ENCODE assay signal across 9 mouse cellular contexts in genomic region chr1:133100980-133101798, GRCm38 (mm10). TPM values are rescaled to one million over a fixed set of nuclear protein-coding genes. Genes with fewer than 3 reads are reported as not detected.
DNase-seq lines count a peak whose midpoint lies in the region; ATAC-seq lines count a peak whose summit lies in the region.
"Had no signal": no experiment of that assay in that cellular context is flagged by ENCODE, and none has a peak within 500 bp of the region (broad histone marks: within the 10 kb centered on the region; RNA-seq: fewer than 3 reads in every experiment).

No protein-coding gene starts in this region.

- H3K9me3 ChIP-seq in forebrain, embryonic 13.5 days (replicated peaks), result no peaks in the 10 kb centered on the region

- peak; percentile 67 for ATAC-seq in forebrain, embryonic 13.5 days
- peak; percentile 64 to 78; a peak in 3 of 4 replicates for ATAC-seq in hematopoietic stem cell, adult 5-6 weeks (replicated peaks in 1 of 2; ENCODE audit: insufficient read depth in 1 of 2, low FRiP score in 2 of 2, low TSS enrichment in 1 of 2, low read depth in 1 of 2, poor library complexity in 2 of 2, severe bottlenecking in 2 of 2)
- no peak for ATAC-seq in inflammation-experienced regulatory T-cells, adult 6 months

- peaks cover 94% of the 10 kb centered on the region for H3K36me3 ChIP-seq in forebrain, embryonic 13.5 days (ENCODE audit: poor library complexity, severe bottlenecking)

- no peak overlapping the region for H3K4me3 ChIP-seq in forebrain, embryonic 13.5 days
- H3K4me3 ChIP-seq: myocyte had no signal

- H3K4me2 ChIP-seq in forebrain, embryonic 13.5 days, result no peak overlapping the region

- no peak overlapping the region for H3K27ac ChIP-seq in forebrain, embryonic 13.5 days

- H3K9ac ChIP-seq in forebrain, embryonic 13.5 days, result no peak overlapping the region

- no peaks in the 10 kb centered on the region for H3K27me3 ChIP-seq in forebrain, embryonic 13.5 days

- DNase-seq in MEL-GATA-1-ER (ENCODE audit: extremely low read depth, low read depth), result peak; percentile 39
- peak; percentile 63 for DNase-seq in c-Kit-positive CD71-positive TER-119-negative erythroid progenitor cells, embryonic 14.5 days (ENCODE audit: low read depth)
- peak; percentile 75 to 83 for DNase-seq in layer of hippocampus, postnatal 10 days (ENCODE audit: low spot score in 2 of 2)
- DNase-seq in lung, postnatal 14 days, result peak; percentile 85
- peak; percentile 83 for DNase-seq in right cerebral cortex, postnatal 4 days

- 0 out of 2 replicates have a peak, but pooled peaks cover 3% of the 10 kb centered on the region for H3K4me1 ChIP-seq in forebrain, embryonic 13.5 days

- WGBS in forebrain, embryonic 13.5 days, result 40% methylated on average over 17 of the region's 17 CpGs

RNA-seq across cellular contexts. Expression of gene Ppp1r15b, which starts 29.8 kb away (rescaled TPM):
- 34.8 and 38.6 TPM in 2 replicates for polyA plus RNA-seq in forebrain, embryonic 13.5 days (2015; fragmentation: Nextera tagmentation; extraction: Ambion mirVana)
- 82.9 and 85.7 TPM in 2 replicates for total RNA-seq in hematopoietic stem cell, adult 5-6 weeks (2017)
- 10 to 100 TPM; 44.5 to 45.0 TPM for total RNA-seq in layer of hippocampus, postnatal 10 days (2021)
- 10 to 100 TPM; 20.8 to 26.0 (median 23.6) TPM for polyA plus RNA-seq in inflammation-experienced regulatory T-cells, adult 6 months (2017; shearing (Covaris generic))

RNA-seq across cellular contexts. Expression of gene Pik3c2b, which starts 55.7 kb away (rescaled TPM):
- 15.5 and 15.9 TPM in 2 replicates for polyA plus RNA-seq in forebrain, embryonic 13.5 days (2015; fragmentation: Nextera tagmentation; extraction: Ambion mirVana)
- total RNA-seq in hematopoietic stem cell, adult 5-6 weeks (2017), result 4.4 and 6.0 TPM in 2 replicates
- total RNA-seq in layer of hippocampus, postnatal 10 days (2021), result 10 to 100 TPM; 27.1 to 28.0 TPM
- under 1 TPM; 0.36 to 0.67 (median 0.61) TPM for polyA plus RNA-seq in inflammation-experienced regulatory T-cells, adult 6 months (2017; shearing (Covaris generic))
